Mouse (Mus musculus): Measurements from ENCODE around the gene Bahcc1.
A peak's percentile ranks its signal among the peaks of the same experiment; 100 is the strongest.

The Bahcc1 gene

GRCm38 (mm10) chr11:120228911-120229437, 3.8 kb upstream of the Bahcc1 start:
- DNase-seq (ENCODE audit: low spot score in 2 of 2) = no peak

DNA sequence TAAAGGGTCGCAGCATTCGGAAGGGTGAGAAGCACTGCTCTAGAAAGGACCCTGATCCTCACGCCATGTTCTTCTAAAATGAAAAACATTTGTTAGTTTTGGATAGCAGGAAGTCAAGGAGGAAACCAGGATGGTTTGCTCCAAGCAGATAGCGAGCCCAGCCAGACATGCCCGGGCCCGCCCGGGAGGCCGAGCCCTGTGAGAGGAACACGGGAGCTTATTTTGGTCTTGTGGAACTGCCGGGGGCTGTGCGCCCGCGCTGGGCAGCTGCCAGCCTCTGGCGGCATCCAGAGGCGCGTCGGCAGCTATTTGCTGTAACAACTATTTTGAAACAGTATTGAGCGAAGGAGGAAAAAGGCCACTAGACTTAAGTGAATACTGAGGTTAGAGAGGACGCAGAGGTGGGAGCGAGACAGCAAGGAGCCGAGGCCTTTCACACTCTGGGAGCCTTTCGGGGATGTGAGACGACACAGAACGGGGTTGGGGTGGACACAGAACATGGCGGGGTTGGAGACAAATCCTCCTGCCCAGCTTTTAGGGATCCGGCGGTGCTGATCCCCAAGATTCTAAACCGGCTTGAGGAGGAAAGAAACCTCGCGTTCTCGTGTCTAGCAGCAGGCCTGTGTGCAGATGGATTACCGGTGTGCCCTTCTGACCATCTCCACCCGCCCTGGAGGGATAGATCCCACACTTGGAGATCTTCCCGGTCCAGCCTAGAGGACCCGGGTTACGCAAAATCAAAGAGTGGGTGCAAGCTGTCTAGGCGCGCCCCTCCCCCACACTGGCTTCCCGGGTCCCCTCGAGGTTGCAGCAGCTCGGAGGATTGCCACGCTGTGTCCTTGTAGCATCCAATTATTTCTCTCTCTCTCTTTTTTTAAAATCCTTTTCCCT, 2.6 kb upstream of the Bahcc1 start:
- DNase-seq (ENCODE audit: low spot score in 2 of 2) = peak; percentile 64 to 82

DNA sequence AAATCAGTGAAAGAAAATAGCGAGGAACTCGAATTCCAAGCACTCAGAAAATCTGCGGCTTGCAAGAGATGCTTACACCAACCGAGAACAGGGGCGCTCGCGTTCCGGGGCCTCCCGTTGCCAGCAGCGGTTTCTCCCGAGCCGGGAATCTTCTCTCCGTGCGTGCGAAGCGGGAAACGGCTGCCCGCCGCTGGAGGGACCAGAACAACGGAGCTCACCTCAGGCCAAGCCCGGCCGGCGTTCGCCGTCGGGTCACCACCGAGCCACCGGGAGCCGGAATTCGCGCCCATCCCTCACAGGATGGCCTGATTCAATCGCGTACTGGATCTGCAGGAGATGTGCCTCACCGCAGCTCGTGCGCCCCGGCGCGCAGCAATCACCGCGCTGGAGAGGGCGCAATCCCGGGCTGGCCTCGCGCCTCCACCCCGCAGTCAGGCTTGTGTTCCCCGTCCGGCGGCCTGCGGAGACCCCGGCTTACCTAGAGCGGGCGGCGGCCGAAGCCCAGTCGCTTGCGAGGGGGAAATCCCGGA, 1.8 kb upstream of the Bahcc1 start:
- peak in 1 of 2 experiments; percentile 59 for DNase-seq (ENCODE audit: low spot score in 2 of 2)

- peak; percentile 96 to 99 for DNase-seq (ENCODE audit: low spot score in 2 of 2)
These were observed 1.4 kb upstream of the Bahcc1 start for GRCm38 (mm10) chr11:120231379-120231778.

GRCm38 (mm10) chr11:120233441-120234135, 841 bp downstream of the Bahcc1 start:
- DNase-seq (ENCODE audit: low spot score in 2 of 2) = no peak

- peak in 1 of 2 experiments; percentile 64 for DNase-seq (ENCODE audit: low spot score in 2 of 2)
These were observed 1.5 kb downstream of the Bahcc1 start for GRCm38 (mm10) chr11:120234136-120234775.

GRCm38 (mm10) chr11:120234776-120235181, 2.0 kb downstream of the Bahcc1 start:
- DNase-seq (ENCODE audit: low spot score in 2 of 2) = peak in 1 of 2 experiments; percentile 60

DNA sequence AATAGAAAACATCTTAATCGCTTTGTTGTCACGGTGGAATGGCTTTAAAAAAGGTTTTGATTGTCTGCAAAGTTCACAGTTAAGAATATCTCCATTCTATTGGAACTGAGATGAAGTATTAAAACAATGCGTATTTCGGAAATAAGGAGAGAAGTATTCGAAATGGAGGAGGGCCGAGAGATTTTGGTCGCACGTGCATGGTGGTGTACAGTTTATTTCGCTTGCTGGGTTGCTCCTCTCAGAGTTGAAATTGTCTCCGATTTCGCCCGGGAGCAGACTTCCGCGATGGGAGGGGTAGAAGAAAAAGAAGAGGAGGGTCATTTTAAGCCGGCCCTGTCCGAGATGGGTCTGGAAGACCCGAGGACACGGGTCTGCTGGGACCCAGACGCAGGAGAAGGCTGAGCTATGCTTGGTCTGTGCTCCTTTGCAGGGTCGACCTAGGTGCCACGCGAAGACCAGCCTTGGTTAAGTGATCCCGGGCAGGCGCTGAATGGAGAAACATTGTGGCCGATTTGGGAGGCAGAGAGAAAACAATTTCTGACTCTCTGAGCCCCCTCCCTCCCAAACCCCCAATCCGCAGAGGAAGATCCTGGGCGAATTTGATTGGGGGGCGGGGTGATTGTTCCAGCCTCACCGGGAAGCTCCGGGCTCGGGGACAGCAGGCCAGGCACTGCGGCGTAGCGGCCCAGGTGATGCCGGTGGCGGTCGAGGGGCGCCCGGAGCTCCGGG, 2.8 kb downstream of the Bahcc1 start:
- peak in 1 of 2 experiments; percentile 68 for DNase-seq (ENCODE audit: low spot score in 2 of 2)

DNA sequence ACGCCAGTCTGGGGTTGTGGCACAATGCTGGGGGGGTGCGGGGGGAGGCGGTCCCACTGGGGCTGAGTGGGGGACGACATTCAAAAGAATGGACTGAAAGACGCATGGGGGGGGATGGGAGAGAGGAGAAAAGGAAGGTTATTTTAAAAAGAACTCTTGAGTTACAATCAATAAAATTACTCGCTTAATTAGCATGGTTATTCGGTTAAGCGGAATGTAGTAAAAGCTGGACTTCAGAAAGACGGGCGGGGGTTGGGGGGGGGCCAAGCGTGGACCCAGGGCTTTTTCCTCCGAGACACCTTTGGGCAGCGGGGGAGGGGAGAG, 3.3 kb downstream of the Bahcc1 start:
- no peak for DNase-seq (ENCODE audit: low spot score in 2 of 2)

DNA sequence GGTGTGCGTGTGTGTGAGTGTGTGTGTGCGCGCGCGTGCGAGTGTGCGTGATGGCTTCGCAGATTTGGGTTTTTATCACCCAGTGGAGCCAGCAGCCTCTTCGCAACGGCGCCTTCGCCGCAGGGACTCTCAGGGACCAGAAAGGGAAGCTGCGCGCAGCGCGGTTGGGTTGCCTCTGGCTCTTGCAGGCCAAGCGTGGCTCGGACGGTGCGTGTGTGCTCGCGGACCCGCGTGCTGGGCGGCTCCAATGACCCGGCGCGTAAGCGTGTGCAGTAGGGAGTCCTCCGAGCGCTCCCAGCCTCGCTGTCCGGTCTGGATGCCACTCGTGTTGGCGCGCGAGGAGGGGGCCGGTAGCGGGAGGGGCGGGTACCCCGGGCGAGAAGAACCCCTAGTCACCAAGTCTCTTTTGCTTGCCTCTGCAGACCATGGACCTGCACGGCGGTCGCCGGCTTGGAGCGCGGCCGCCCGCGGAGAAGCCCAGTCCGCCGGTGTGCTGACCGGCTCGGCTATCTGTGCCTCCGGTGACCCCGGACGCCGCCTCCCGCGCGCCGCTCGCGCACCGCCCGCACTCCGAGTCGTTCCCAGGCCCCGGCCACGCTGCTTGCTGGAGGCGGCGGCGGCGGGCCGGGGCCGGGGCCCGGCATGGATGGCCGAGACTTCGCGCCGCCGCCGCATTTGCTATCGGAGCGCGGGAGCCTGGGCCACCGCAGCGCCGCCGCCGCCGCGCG, 3.9 kb downstream of the Bahcc1 start:
- DNase-seq (ENCODE audit: low spot score in 2 of 2) = peak in 1 of 2 experiments; percentile 65

GRCm38 (mm10) chr11:120237166-120238131, 4.7 kb downstream of the Bahcc1 start:
- peak in 1 of 2 experiments; percentile 65 for DNase-seq (ENCODE audit: low spot score in 2 of 2)

GRCm38 (mm10) chr11:120238306-120238705, 5.6 kb downstream of the Bahcc1 start:
- no peak for DNase-seq (ENCODE audit: low spot score in 2 of 2)

DNA sequence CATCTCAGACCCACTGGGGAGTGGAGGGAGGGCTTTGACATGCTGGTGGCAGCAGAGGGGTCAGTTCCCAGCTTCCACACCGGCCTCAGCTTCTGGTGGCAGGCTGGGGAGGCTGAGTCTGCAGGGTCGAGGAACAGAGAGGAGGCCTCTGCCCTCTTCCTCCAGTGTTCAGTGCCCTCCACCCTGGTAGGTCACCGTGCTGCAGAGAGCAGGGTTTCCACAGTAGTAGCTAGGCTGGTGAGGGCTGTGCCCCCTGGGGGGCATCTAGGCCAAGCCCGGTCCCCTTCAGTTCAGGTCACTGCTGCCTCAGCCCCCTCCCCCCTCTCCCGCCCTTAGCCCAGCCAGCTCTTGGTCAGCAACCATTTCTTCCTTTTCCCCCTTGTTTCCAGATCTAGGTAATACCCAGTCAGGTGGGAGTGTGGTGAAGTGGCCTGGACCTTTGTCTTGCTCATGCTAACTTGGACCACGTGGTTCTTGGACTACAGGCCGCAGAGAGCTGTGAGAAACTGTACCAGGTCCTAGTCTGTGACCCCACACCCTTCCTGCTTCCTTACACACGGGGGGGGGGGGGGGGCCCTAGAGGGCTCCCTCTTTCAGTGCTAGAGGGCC, 6.1 kb downstream of the Bahcc1 start:
- no peak for DNase-seq (ENCODE audit: low spot score in 2 of 2)

DNA sequence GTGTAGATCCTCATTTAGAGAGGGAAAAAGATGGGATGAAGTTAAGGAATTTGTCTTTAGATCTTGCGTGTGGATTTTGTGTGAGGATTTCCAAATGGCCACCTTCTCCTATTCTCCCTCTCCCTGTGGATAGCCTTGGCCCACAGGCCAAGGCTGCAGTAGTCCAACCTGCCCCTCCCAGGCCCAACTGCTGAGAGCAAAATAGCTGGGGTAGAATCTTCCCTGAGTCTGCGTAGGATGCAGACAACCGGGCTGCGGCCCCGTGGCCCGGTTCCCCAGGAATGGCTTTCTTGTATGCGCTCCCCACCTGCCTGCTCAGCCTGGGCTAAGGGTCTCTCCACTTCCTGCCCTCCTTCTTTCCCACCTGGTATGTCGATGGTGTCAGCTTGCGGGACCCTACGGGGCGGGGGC, 6.8 kb downstream of the Bahcc1 start:
- no peak for DNase-seq (ENCODE audit: low spot score in 2 of 2)

DNA sequence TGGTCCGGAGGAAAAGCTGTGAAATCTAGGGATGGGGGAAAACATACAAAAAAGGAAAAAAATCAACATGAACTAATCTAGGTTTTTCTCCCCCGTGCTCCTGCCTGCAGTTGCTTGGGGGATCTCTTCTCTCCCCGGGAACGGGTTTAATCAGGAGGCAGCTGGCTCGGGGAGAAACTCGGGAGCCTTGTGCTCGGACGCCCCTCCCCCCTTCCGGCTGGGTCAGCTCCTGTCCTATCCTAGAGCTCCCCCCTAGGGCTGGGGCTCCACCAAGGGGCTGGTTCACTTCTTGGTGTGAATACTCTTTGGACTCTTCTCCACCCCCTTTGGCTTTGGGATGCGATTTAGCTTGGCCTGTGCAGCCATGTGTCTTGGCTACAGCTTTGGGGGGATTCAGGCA, 7.5 kb downstream of the Bahcc1 start:
- DNase-seq (ENCODE audit: low spot score in 2 of 2) = peak in 1 of 2 experiments; percentile 56

GRCm38 (mm10) chr11:120240941-120241890, 8.5 kb downstream of the Bahcc1 start:
- DNase-seq (ENCODE audit: low spot score in 2 of 2) = no peak

- no peak for DNase-seq (ENCODE audit: low spot score in 2 of 2)
These were observed 9.4 kb downstream of the Bahcc1 start for GRCm38 (mm10) chr11:120241981-120242725.

All from urinary bladder, adult 18-20 months (tissue).